Mouse (Mus musculus) adrenal gland, adult 18-20 months (tissue): ENCODE data around the gene Npvf. TPM values are rescaled to one million over a fixed set of nuclear protein-coding genes. Genes with fewer than 3 reads are reported as not detected.
"Not testable (repeated sequence)": the region's sequence is repeated elsewhere in the genome, so short reads cannot be mapped to it uniquely, and the experiment has no call there.

ENCODE experiments used
- DNase-seq, 2 experiments: peaks; one replicate each; pipeline ENCODE4 v3.0.0; 2021 to 2022; ENCODE audit warnings: low spot score in 2 of 2
- total RNA-seq, 2 experiments: library from RNA; stranded (reverse); gene quantifications; 1 replicate in 1 of 2; 2 replicates in 1 of 2; pipeline ENCODE4 v1.2.3; 2021

Gene Npvf
- total RNA-seq, 2 experiments from 2014 or later: not detected

GRCm38 (mm10) chr6:50640377-50640776 is 13.9 kb downstream of the Npvf start:
- DNase-seq: no peak

DNA sequence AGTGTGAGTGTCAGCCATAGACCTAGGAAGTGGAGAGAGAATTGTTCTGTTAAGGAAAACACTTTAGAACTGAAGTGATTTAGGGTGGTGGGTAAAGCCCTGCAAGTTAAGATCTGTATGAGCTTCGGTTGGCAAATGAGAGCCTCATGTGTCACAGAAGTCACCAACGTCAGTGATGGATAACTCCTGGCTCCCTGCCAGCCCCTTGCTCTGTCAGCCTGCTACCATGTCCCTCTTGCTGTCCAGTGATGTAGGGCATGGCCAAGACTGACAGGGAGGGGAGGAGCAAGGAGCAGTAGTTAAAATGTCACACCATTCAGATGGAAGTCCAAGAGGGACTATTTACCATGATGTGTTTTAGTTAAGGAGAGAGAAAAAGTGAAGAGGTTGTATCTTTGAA is 14.6 kb downstream of the Npvf start:
- peak in 1 of 2 experiments; percentile 12 for DNase-seq

- not testable (repeated sequence) for DNase-seq
These were observed 28.1 kb downstream of the Npvf start for GRCm38 (mm10) chr6:50626170-50626569.

GRCm38 (mm10) chr6:50618273-50618672 is 36.0 kb downstream of the Npvf start:
- DNase-seq: not testable (repeated sequence)

DNA sequence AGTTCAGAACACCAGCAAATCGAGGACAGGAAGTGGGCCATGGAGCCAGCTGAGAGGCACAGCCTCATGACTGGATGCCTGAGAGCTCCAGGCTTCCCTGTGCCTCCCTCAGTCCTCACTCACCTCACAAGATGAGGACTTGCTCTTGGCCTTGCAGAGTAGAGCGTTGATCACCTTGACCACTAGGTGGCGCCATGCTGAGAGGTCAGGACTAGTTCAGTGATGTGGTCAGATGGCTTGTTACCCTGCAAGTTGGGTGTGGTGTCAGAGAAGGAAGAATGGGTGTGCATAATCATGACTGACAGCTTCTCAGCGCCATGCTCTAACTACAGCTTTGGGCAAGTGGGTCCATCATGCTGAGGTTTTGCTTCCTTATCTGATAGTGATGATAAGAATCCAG is 52.6 kb downstream of the Npvf start:
- DNase-seq: peak in 1 of 2 experiments; percentile 30

Other genes with a start within 250 kb of the Npvf start
- 10 to 100 TPM; 34.5 to 36.3 TPM for gene Osbpl3, start 198.2 kb downstream of the Npvf start, total RNA-seq
- gene Cycs, start 87.9 kb downstream of the Npvf start, total RNA-seq: 100 to 1,000 TPM in 1 of 2 experiments, 10 to 100 TPM in 1; 57.2 to 102 TPM
- under 1 TPM; 0.13 to 0.26 TPM for gene 4921507P07Rik, start 57.8 kb downstream of the Npvf start, total RNA-seq